Mouse (Mus musculus): ENCODE measurements around the gene Parp3.

Gene Parp3

DNA sequence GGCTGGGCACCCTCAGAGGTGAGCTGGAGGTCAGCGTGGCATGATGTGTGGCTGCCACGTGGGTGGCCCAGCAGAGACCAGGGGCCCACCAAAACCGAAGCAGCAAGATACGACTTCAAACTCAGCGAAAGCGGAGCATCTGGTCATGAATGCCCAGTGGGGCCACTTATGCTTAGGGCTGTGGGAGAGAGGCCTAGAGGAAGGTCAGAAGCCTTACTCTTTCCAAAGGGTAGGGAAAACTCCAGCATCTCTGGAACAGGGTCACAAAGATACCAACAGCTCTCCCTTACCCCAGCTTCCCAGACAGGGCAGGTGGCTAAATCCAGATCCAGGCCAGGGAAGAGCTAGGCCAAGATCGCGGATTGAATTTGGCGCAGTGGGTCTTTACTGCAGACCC lies 19.6 kb downstream of the Parp3 start:
- no peak for DNase-seq (ENCODE audit: low read depth)

DNA sequence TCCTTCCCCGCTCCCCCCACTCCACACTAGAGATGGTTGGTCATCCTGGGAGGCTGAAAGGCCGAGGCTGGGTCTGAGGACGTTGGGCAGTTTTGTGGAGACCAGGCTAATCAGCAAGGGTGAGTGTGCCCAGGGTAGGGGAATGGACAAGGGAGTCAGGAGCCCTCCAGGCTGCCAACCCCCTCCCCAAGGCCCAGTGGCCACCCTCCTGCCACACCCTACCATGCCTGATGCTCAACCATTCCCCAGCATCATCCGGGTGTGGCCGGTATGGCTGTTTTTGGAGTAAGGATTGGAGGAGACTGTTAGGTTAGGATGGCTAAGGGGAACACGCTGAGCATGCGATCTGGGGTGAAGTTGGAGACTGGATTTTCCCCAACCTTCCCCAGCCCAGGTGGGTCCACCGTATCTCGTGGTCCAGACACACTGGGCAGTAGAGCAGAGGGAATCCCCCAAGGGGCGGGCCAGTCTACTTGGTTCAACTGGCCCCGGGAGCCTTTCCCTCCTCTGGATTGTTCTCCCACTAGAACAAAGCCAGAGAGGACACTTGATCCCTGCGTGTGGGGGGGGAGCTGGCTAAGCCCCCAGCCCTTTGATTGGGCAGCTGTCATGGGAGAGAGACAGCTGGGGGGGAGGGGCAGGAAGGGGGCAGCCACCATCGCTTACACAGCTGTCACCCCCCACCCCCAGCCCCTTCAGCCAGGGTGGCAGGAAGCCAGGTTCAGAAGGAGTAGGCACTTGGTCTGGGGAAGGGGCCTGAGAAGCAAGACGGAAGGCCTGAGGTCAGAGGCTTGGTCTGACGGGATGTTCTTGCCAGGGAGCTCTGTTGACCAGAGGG lies 20.2 kb downstream of the Parp3 start:
- no peak for DNase-seq (ENCODE audit: low read depth)

DNA sequence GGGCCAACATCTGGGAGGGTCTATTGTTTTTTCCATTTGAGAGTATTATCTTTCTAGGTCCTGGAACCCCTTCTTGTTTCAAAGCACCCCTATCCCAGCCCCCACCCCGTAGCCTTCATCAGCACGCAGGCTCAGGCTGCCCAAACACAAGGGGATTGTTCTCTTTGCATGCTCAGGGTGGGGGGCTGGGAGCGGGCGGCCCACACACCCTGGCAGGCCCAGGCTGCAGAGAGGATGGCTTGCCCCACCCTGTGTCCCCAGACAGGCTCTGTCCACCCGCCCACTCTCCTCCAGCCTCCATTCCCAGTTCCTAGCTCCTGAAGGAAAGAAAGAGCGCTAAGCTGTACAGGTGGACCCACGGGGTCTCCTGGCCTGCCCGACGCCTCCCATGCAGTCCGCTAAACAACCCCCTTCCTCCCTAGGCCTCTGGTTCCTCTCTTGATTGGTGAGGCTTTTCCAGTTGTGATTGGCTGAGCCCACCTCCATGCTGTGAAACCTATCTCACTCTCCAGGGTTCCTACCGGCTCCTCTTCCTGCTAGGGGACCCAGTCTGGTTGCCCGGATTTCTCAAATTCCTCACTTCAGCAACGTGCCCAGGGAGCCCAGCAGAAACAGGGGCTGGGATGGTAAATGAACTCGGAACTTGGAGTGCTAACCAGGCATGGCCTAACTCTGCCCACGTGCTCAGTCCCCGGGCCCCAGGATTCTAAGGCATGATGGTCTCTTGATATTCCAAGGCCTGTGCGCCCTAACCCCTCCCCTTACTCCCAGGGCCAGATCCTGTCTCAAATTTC lies 21.7 kb downstream of the Parp3 start:
- no peak for DNase-seq (ENCODE audit: low read depth)

DNA sequence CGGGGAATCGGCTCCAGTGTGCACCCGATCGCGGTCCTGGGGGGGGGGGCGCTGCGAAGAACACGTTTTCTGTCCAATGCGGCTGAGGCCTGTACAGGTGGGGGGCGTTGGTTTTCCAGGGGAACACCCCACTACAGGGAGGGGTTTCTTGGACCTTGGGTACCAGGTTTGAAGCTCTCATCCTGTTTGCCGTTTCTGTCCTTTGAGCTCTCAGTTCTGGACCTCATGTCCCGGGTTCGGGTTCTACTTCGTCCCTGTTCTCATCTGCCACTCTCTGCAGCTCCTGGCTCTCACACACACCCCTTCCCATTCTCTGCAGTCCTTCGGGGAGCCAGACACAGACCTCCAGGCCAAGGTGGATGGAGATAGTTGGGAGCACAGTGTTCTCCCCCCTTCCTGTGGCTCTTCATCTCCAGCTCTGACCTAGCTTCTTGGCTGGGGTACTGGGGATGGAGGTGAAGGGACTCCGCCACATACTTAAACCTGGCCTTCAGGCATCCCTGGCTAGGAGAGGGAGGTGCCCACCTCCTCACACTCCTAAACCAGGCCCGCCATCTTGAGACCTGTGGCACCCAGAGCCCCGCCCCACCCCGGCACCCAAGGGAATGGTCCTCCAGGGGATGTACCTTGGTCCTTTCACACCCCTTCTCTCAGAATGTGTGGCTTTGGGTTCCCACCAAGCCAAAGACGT lies 22.5 kb downstream of the Parp3 start:
- peak; percentile 32 for DNase-seq (ENCODE audit: low read depth)

DNA sequence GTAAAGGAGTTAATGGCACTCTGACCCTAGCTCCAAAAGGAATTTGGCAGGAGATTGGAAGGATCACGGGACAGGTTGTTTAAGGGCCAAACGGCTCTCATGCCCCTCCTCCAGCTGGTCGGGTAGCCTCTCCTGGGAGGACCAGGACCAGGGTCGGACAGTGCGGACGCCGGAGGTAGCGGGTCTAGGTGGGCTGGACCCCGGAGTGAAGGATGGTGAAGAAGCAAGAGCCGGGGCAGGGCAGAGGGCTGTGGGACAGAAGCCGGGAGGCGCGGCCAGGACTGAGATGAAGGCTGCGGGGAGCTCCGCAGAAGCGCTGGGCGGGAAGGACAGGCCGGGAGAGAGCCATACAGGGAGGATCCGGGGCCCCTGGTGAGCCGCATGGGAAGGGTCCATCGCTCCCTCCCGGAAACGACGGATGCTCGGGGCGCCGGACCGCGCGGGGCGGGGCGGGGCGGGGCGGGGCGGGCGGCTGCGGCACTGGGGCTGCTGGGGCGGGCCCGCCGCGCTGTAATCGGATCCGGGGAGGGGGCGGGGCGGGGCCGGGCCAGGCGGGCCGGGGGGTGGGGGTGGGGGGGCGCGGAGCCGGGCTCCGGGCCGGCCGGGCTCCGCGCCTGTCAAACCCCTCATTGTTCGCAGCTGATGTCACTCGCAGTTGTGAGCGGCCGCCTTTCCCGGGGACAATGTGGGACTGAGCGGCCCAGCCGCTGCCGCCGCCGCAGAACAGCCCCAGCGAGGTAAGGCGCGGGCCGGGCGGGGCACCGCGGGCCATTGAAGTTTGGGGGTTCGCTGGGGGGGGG lies 23.3 kb downstream of the Parp3 start, which contains the start of gene Pcbp4:
Gene Pcbp4, plus strand, starts transcription at position 21 of the 800 bp plus-strand sequence.
- DNase-seq (ENCODE audit: low read depth), result peak; percentile 64

DNA sequence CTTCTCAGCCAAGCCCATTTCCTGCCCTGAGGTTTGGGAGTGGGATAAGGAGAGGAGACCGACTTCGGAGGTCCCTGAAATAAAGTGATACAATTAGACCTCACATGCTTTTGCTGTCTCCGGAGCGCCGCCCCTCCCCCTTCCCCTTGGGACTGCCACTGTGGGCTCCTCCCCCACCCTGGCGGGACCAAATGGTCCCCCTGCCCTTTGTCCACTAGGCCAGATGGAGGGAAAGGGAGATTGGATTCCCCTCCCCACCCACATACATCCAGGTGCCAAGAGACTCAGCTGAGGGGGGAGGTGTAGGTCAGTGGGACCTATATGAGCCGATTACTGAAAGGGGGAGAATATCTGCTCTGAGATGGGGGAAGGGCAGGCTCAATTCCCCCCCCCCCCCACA lies 23.9 kb downstream of the Parp3 start:
- DNase-seq (ENCODE audit: low read depth), result no peak

DNA sequence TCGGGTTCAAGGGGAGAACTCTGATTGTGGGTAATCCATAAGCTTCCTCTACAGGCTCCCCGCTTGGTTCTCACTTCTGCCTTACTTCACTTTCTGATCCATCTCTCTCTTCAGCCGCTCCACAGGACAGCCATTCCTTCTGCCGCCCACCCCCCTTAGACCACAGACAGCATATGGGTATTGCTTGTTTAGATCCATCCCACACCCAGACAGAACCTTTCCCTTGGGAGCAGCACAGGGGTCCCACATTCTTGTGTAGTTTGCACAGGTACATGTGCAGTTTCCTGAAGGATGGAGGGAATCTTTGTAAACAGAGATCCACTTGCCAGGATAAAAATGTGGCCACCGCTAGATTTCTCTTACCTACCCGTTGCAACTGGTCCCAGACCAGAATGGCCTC lies 24.4 kb downstream of the Parp3 start:
- no peak for DNase-seq (ENCODE audit: low read depth)

DNA sequence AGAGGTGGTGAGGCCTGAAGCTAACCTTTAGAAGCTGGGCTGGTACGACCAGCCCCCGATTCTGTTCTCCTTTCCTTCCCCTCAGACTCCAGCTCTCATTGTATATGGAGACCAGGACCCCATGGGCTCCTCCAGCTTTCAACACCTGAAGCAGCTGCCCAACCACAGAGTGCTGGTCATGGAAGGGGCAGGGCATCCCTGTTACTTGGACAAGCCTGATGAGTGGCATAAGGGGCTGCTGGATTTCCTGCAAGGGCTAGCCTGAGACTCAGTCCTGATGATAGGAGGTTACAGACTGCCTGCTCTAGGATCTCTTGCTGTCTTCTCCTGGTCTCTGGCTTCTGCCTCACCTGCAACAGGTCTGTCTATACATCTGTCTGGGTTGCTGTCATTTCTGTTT lies 24.9 kb downstream of the Parp3 start:
- no peak for DNase-seq (ENCODE audit: low read depth)

DNA sequence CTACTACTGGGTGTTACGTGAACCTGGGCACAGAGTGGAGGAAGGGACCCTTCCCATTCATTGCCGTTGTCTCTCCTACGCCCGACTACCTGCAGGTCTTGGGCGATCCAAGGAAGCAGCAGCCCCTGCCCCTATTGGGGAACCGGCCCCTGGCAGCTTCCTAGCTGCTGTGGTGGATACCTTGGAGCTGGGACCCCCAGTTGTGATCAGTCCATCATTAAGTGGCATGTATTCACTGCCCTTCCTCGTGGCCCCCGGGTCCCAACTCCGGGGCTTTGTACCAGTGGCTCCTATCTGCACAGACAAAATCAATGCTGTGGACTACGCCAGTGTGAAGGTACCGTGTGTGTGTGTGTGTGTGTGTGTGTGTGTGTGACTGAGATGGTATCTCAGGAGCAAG lies 25.5 kb downstream of the Parp3 start:
- DNase-seq (ENCODE audit: low read depth), result no peak

DNA sequence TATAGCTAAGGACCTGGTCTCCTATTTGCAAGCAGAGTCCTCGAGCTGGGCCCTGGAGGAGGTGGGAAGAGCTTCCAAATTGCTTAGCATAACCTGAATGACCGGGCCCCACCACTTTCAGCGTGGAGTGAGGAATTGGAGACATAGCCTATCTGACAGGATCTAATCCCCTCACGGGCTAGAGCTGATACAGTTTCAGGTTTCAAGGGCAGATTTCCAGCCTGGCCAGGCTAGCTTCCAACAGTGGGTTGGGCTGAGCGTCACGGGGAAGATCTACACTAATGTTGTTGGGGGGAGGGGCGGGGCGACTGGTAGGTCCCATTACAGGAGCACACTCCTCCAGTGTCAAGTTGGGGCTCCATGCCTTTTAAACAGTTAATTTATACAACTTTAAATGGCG lies 26.1 kb downstream of the Parp3 start:
- no peak for DNase-seq (ENCODE audit: low read depth)

DNA sequence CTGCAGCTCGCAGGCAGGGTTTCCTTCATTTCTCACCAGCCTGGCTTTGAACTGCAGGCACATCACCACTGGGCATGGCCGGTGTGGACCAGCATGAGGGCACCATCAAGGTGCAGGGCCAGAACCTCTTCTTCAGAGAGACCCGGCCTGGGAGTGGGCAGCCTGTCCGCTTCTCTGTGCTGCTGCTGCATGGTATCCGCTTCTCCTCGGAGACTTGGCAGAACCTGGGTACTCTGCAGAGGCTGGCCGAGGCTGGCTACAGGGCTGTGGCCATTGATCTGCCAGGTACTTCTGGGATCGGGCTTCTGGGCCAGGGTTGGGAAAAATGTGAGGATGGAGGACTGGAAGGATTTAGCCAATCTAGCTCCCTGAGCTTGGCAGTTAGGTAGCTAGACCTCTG lies 26.8 kb downstream of the Parp3 start:
- no peak for DNase-seq (ENCODE audit: low read depth)

DNA sequence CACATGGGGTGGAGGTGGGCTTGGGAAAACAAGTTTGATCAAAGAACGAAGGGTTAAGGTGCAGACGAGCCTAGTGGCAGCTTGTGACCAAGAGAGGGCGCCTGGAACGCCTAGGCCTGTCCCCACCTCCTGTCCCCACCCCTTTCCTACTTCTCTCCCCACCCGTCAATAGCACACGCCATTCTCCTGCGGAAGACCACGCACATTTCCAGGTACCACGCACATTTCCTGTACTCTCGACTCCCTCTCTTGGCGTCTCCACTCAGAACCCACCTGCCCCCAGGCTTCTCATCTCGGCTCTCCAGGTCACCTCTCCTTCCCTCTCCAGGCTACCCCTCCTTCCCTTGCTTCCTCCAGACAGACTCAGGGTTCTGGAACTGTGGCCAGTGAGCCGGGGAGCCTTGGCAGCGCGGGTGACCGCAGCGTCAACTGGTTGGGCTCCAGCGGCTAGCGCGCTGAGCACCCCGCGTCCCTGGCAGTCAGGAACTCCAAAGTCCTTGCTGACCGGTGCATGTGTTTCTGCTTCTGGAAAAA lies 28.2 kb downstream of the Parp3 start:
- DNase-seq (ENCODE audit: low read depth), result peak; percentile 78

DNA sequence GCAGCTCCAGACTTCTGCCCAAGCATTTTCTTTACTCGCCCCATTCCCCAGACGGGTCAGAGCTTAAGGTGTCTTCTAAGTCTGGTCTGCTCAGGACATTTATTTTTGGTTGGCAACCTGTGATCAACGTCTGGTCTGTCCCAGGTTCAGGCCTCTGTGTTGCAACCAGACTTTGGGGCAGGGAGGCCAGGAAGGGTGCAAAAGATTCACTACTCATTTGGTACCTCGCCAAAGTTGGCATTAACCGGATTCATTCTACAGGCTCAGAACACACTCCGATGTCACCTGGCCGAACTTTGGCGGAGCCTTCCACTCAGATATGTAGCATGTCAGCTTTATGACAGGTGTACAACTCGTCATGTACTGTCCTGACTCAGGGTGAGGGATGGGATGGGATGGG lies 28.8 kb downstream of the Parp3 start:
- no peak for DNase-seq (ENCODE audit: low read depth)

DNA sequence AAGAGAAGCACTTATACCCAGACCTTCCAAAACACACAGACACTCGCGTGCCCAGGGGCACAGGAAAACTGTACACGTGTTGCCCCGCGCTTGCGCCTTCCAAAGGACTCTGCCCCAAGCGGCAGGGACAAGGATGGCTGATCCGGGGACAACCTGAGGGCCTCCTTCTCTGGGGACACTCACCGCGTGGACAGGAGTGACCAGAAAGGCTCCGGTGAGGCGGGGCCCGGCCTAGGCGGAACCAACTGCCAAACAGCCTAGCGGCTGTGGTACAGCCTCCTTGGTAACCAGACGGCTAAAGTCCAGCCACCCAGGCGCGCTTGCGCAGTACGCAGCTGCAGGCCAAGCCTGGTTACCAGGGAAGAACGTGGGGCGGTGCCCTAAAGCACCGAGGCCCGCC lies 29.4 kb downstream of the Parp3 start, which contains the start of the genes Abhd14b and Abhd14a:
Gene Abhd14b, plus strand, starts transcription at position 112 of the 400 bp plus-strand sequence.
Gene Abhd14a, minus strand, starts transcription at position 331 of the 400 bp plus-strand sequence.
- peak; percentile 77 for DNase-seq (ENCODE audit: low read depth)

DNA sequence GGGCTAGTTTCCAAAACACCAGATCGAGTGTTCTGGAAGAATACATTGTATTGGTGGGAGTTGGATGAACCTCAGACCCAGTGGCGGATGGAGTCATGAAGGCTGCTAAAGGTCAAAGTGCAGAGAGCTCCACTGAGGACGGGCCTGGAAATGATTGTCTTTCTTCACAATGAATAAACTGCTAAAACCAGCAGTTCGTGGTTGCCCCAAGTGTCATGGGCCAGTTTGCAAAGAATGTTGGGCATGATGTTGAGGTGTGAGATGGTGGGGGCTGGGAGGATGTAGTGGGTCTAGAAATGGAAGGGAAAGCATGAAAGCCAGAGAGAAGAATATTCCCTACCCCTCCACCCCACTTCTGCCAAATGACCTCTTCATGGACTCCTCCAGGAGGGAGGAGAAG lies 31.9 kb downstream of the Parp3 start:
- no peak for DNase-seq (ENCODE audit: low read depth)

DNA sequence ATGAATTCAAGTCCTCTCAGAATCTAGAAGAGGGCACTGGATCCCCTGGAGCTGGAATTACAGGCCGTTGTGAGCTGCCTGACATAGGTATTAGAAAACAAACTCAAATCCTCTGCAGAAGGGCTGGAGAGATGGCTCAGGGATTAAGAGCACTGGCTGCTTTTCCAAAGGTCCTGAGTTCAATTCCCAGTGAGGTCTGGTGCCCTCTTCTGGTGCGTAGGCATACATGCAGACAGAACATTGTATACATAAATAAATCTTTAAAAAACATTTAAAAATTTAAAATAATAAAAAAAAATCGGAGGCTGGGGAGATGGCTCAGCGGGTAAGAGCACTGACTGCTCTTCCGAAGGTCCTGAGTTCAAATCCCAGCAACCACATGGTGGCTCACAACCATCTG lies 34.1 kb downstream of the Parp3 start:
- DNase-seq (ENCODE audit: low read depth), result no peak

DNA sequence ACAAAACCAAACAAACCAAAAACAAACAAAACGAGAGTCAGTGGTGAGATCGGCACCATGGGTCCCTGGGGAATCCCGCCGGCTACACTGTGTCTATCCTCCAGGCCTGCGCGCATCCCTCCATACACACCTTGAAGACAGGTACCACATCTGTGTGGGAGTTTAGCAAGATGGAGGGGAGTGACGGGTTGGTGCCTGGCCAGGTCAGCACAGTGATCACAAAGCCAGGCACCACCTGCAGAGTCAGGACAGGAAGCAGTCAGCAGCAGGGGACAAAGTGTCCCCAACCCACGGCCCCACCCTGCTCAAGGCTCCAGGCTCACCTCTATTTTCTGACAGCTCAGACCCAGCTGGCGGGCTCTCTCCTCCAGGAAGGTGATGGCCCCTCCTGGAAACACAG lies 40.2 kb downstream of the Parp3 start:
- DNase-seq (ENCODE audit: low read depth), result no peak

DNA sequence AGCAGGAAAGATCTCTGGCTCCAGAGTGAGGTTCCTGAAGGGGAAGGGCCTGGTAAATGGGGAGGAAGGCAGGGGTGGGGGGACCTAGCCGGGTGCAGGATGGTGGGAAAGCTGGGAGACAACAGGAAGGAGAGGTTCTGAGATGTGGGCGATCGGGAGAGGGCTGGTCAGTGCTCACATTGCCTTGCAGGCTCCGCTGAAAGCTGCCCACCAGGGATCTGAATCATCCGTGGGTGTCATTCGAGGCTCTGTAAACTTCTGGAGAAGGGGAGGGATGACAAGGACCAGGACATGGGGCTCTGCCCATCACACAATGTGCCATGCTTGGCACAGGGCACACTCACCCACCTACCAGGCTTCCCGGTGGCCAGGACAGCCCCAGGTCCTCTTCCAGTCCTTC lies 43.4 kb downstream of the Parp3 start:
- DNase-seq (ENCODE audit: low read depth), result no peak

DNA sequence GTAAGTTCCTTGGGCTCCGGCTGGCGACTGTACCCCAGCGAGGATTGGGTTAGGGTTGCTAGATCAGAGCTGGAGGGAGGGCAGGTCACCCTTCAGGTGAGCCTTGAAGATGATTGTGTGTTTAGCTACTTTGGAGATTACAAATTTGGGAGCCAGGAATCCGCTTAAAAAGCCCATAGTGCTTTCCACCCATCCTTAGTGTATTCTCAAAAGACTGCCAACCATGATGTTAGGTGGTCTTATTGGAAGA lies 46.8 kb downstream of the Parp3 start:
- no peak for DNase-seq (ENCODE audit: low read depth)

DNA sequence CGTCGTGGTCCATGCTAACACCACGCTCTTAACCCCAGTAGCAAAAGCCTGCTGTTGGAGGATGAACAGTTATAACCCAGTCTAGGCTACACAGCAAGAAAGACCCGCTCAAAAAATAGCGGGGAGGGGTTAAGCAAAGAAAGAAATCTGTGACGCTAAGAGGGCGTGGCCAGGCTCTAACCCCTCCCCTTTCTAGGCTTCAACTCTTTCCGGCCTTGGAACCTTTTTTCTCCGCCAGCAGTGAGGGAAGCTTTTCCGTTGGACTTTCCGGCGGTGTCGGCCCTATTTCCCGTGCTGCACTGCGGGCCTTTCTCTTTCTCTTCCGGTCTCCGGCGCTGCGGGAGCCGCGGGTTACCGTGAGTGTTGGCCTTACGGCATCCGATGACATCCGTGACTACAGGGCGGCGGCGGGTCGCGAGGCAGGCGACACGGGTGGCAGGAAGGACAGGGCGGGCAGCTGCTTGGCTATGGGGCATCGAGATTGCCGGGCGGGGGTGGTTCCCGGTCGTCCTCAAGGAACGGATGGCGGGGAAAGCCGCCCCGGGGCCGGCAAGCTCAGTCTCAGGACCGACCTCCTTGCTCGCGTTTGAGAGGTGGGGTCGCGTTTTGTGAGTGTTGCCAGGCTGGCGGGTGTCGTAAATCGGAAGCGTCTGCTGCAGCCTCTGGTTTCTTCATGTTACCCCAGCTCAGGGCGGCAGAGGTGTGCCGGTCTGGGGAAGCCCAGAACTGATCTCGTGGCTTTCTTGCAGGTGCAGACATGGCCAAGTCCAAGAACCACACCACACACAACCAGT lies 47.3 kb downstream of the Parp3 start, which contains the start of gene Rpl29:
Gene Rpl29, plus strand, starts transcription at position 234 of the 794 bp plus-strand sequence.
- peak; percentile 99 for DNase-seq (ENCODE audit: low read depth)

DNA sequence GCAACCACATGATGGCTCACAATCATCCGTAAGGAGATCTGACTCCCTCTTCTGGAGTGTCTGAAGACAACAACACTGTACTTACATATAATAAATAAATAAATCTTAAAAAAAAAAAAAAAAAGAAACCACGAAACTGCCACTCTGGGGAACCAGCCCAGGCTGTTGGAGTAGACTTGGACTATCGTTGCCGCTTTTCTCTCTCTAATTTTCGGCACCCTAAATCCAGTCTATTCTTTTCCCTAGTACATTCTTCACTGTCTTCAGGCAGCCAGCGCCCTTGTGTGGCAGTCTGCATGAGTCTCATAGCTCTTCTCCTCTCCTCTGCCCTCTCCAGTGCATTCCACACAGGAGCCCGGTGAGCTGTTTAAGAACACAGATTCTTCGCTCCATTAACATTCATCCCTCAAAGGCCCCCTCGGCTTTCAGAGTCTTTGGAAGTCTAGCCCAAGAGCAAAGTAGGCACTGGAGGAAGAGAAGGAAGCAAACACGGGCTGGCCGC lies 48.0 kb downstream of the Parp3 start:
- DNase-seq (ENCODE audit: low read depth), result no peak
